Mouse (Mus musculus) CD8-positive naive resting alpha-beta T cell, adult 2 months (primary cell): Measurements from ENCODE around the gene Trmt13.

Experiments
- DNase-seq, 2 experiments: peaks; one replicate each; pipeline ENCODE4 v3.0.0; 2022; ENCODE audit warnings: low read depth in 2 of 2, low spot score in 2 of 2

The Trmt13 gene

DNA sequence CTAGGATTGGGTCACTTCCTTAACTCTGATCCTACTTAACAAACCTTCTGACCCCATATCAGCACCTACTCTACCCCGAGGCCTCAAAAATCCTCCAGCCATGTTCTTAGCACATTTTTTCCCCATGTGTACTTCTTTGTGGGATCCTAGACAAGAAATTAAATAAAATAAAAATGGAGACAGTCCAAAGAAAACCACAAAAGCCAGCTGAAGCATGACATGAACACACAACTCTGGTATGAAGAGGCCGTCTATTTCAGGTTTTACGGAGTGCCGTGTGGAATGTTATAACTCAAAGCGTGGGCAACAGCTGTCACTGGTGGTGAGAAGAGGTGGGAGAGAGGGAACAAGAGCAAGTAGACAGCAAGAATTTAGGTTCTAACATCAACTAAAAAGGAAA is 63.0 kb downstream of the Trmt13 start:
- DNase-seq: no peak

DNA sequence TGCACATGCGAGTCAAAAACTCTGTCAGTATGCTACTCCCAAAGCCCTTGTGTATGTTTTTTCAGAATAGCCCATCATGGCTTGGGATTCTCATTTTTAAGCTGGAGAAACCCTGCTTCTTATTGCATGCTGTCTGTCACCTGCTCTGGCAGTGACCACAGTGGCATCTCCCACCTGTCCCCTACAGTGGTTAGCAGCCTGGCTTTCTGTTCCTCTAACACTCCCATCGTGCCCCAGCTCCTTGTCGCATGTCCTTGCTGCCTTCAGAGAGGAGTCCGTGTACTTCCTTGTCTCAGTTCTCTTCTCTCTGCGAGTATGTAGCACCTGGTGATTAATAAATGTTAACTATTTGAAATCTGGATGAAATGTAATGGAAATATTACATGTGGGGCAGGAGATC is 67.0 kb downstream of the Trmt13 start:
- DNase-seq: no peak

DNA sequence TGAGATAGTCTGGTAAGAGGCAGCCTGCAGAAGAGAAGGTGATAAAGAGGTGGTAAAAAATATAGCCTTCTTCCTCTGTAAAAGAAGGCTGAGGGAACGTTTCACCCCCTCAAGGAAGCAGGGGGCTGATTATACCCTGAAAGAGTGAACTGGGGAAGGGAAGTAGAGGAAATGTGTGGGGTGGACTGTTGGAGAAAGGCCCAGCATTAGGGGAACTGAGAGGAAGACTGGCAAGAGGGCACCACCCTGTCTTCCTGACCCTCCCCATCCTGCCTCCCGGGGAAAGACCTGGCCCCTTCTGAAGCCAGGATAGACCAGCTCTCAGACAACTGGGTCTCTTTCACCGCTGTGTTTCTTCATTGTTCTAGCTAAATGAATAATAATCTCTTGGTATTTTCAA is 71.9 kb downstream of the Trmt13 start:
- no peak for DNase-seq

DNA sequence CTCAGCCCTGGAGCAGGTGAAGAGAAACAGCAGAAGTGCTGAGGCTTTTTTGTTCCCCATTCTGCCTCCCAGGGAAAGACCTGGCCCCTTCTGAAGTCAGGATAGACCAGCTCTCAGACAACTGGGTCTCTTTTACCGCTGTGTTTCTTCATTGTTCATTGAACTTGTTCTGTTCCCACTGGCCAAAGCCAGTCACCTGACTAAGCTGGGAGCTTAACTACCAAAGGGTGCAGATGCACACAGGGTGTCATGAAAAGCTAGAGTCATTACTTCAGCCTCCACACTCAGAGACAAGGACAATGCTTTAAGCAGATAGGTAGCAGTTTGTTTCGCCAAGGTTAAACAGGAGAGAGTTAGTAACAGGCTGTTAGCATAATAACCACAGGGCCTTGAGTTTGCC is 72.3 kb downstream of the Trmt13 start:
- DNase-seq: no peak

DNA sequence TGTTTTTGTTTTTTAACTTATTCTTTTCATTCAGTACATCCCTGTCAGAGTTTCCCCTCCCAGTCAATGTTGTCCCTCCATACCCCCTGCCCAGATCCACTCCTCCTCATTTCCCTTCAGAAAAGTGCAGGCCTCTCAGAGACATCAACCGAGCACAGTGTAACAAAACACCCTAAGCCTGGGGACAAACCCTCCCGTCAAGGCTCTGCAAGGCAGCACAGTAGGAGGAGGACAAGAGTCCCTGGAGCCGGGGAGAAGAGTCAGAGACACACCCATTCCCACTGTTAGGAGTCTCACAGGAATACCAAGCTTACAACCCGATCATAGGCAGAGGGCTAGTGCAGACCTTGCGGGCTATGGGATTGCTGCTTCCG is 77.2 kb downstream of the Trmt13 start:
- DNase-seq: no peak

- no peak for DNase-seq
These were observed 77.8 kb downstream of the Trmt13 start for GRCm38 (mm10) chr3:116536428-116537199.
